Mouse (Mus musculus): Measurements from ENCODE around the gene Nfkb1. TPM values are rescaled to one million over a fixed set of nuclear protein-coding genes. Genes with fewer than 3 reads are reported as not detected.

The Nfkb1 gene
- polyA plus RNA-seq, 1 experiment from 2014 or later, result 25.4 TPM

DNA sequence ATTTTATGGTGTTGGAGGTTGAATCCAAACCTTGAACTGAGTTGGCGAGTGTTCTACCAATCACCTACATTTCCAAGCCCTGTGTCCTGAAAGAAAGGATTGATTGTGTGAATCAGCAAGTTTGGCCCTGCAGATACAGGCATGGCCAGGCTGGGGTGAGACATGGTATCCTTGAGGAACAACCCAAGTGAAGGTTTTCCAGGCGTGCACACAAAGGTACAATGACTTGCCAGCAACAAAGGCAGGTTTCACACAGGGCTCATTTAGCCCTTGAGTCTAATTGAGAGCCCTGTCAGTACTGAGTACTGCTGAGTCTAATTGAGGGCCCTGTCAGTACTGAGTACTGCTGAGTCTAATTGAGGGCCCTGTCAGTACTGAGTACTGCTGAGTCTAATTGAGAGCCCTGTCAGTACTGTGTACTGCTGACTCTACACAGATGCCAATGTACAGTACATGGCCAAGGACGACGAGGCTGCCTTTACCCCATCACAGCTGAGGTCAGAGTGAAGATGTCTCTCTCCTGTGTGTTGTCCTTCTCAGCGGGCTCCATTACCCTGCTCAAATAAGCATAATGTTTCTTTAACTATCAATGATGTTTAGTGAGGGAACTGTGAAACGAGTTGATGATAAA is 11.0 kb downstream of the Nfkb1 start:
- Histone ChIP-seq H3K27me3 (replicated peaks; ENCODE audit: control insufficient read depth, insufficient read depth, low read length) (no peaks in the 10 kb centered on the region), H3K9ac (ENCODE audit: low read depth, low read length) (no peak overlapping the region), H3K4me3 (ENCODE audit: low read depth, low read length) (no peak overlapping the region), H3K27ac (replicated peaks; ENCODE audit: low read depth, low read length) (no peak overlapping the region), H3K4me1 (ENCODE audit: control insufficient read depth, insufficient read depth, low read length) (peaks cover 25% of the 10 kb centered on the region), H3K9me3 (ENCODE audit: control insufficient read depth, low read length) (no peaks in the 10 kb centered on the region), H3K36me3 (ENCODE audit: control insufficient read depth, insufficient read depth, low read length) (no peaks in the 10 kb centered on the region), H3K4me2 (ENCODE audit: low read depth, low read length) (no peak overlapping the region)
- ATAC-seq (ENCODE audit: low read depth), result no peak
- DNase-seq (ENCODE audit: low spot score), result no peak
- 73% methylated on average over 6 of the region's 6 CpGs for WGBS

DNA sequence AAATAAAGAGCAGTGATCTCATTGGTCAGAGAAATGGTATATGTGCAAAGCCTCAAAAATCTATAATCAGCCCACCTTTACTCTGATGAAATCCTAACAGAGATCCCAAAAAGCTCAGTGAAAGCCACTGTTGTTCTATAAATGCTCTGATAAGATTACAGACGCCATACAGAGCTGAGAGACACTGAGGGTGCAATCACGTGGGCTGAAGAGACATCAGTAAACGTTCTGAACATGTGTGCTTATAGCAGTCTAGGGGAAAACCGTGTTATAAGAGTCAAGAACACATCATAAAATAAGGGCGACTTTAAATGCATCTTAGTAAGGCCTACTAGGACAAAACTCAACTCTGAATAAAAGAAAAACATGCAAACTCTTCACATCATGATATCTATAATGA is 14.3 kb downstream of the Nfkb1 start:
- 83% methylated on average over 5 of the region's 5 CpGs for WGBS
- no peak for DNase-seq (ENCODE audit: low spot score)
- Histone ChIP-seq H3K4me2 (ENCODE audit: low read depth, low read length) (no peak overlapping the region), H3K9ac (ENCODE audit: low read depth, low read length) (no peak overlapping the region), H3K4me1 (ENCODE audit: control insufficient read depth, insufficient read depth, low read length) (peaks cover 38% of the 10 kb centered on the region), H3K9me3 (ENCODE audit: control insufficient read depth, low read length) (no peaks in the 10 kb centered on the region), H3K4me3 (ENCODE audit: low read depth, low read length) (no peak overlapping the region), H3K27me3 (replicated peaks; ENCODE audit: control insufficient read depth, insufficient read depth, low read length) (no peaks in the 10 kb centered on the region), H3K27ac (replicated peaks; ENCODE audit: low read depth, low read length) (no peak overlapping the region), H3K36me3 (ENCODE audit: control insufficient read depth, insufficient read depth, low read length) (no peaks in the 10 kb centered on the region)
- no peak for ATAC-seq (ENCODE audit: low read depth)

DNA sequence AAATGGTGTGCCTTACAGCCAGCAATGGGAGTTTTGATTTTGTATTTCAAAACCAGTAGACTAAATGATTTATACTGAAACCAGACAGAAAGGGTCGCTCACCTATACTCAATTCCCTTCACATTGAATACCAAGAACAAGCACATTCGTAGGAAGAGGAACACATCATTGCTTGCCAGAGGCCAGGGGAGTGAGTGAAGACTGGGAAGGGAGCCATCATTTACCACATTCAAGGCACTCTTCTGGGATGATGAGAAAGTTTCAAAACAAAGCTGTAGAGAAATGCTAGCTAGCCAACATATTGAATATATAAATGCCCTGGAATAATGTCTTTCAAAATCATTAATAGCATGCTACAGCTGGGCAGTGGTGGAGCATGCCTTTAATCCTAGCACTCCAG is 15.0 kb downstream of the Nfkb1 start:
- WGBS, result 47% methylated on average over 2 of the region's 2 CpGs
- Histone ChIP-seq H3K4me1 (ENCODE audit: control insufficient read depth, insufficient read depth, low read length) (peaks cover 35% of the 10 kb centered on the region), H3K4me3 (ENCODE audit: low read depth, low read length) (no peak overlapping the region), H3K27ac (replicated peaks; ENCODE audit: low read depth, low read length) (no peak overlapping the region), H3K9me3 (ENCODE audit: control insufficient read depth, low read length) (no peaks in the 10 kb centered on the region), H3K4me2 (ENCODE audit: low read depth, low read length) (no peak overlapping the region), H3K36me3 (ENCODE audit: control insufficient read depth, insufficient read depth, low read length) (no peaks in the 10 kb centered on the region), H3K27me3 (replicated peaks; ENCODE audit: control insufficient read depth, insufficient read depth, low read length) (no peaks in the 10 kb centered on the region), H3K9ac (ENCODE audit: low read depth, low read length) (no peak overlapping the region)
- DNase-seq (ENCODE audit: low spot score), result peak; percentile 37
- no peak for ATAC-seq (ENCODE audit: low read depth)

DNA sequence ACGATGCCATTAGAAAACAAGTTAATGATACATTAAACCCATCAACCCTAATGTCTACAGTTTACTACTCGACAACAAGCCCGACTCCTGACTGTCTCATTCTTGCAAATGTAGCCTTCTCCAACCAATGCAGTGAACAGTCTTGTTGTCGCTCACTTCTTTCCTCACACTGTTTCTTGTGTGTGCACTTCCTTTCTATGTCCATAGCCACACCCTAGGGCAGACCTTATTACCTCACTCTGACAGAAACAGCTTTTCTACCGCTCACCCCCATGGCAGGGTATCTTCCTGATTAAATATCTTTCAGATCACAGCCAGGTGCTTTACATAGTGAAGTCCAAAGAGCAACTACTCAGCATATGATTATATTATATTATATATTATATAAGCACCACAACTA is 15.9 kb downstream of the Nfkb1 start:
- H3K9ac ChIP-seq (ENCODE audit: low read depth, low read length), result no peak overlapping the region
- ATAC-seq (ENCODE audit: low read depth) (no peak), DNase-seq (ENCODE audit: low spot score) (no peak)
- H3K36me3 ChIP-seq (ENCODE audit: control insufficient read depth, insufficient read depth, low read length), result no peaks in the 10 kb centered on the region
- no peak overlapping the region for H3K4me2 ChIP-seq (ENCODE audit: low read depth, low read length)
- no peaks in the 10 kb centered on the region for H3K9me3 ChIP-seq (ENCODE audit: control insufficient read depth, low read length)
- no peak overlapping the region for H3K27ac ChIP-seq (replicated peaks; ENCODE audit: low read depth, low read length)
- WGBS, result 77% methylated on average over 5 of the region's 5 CpGs
- no peaks in the 10 kb centered on the region for H3K27me3 ChIP-seq (replicated peaks; ENCODE audit: control insufficient read depth, insufficient read depth, low read length)
- peaks cover 38% of the 10 kb centered on the region for H3K4me1 ChIP-seq (ENCODE audit: control insufficient read depth, insufficient read depth, low read length)
- H3K4me3 ChIP-seq (ENCODE audit: low read depth, low read length), result no peak overlapping the region

DNA sequence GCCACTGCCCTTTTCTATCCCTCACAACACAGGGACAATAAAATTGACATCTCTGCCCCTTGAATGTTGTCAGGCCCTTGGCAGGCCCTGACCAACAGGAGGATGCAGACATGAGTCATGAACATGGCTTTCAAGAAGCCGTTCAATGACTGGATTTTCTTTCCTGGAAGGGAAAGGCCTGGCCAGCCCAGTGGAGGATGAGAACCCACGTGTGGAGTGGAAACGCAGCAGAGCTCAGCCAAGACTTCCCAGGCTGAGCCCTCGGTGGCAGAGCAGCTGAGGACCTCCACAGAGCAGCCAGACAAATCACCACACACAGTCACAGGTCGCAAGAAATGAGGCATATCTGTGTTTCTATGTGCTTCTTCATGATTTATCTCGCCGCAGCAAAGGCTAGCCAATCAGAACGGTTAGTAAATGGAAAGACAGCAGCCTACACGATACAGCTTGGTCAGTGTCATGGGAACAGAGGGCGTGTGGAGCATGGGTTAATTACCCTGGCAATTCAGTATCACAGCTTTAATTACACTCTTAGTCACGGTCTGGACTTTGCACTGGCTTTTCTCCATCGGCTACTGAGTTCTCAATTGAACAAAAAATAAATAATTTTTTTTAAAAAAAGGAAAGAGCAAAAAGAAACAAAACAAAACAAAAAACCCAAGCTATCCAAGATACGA is 16.5 kb downstream of the Nfkb1 start:
- DNase-seq (ENCODE audit: low spot score) (no peak), ATAC-seq (ENCODE audit: low read depth) (no peak)
- Histone ChIP-seq H3K4me3 (ENCODE audit: low read depth, low read length) (no peak overlapping the region), H3K36me3 (ENCODE audit: control insufficient read depth, insufficient read depth, low read length) (no peaks in the 10 kb centered on the region), H3K4me2 (ENCODE audit: low read depth, low read length) (no peak overlapping the region), H3K9ac (ENCODE audit: low read depth, low read length) (no peak overlapping the region), H3K27ac (replicated peaks; ENCODE audit: low read depth, low read length) (no peak overlapping the region), H3K4me1 (ENCODE audit: control insufficient read depth, insufficient read depth, low read length) (peaks cover 38% of the 10 kb centered on the region), H3K9me3 (ENCODE audit: control insufficient read depth, low read length) (no peaks in the 10 kb centered on the region), H3K27me3 (replicated peaks; ENCODE audit: control insufficient read depth, insufficient read depth, low read length) (no peaks in the 10 kb centered on the region)
- 60% methylated on average over 13 of the region's 13 CpGs for WGBS

DNA sequence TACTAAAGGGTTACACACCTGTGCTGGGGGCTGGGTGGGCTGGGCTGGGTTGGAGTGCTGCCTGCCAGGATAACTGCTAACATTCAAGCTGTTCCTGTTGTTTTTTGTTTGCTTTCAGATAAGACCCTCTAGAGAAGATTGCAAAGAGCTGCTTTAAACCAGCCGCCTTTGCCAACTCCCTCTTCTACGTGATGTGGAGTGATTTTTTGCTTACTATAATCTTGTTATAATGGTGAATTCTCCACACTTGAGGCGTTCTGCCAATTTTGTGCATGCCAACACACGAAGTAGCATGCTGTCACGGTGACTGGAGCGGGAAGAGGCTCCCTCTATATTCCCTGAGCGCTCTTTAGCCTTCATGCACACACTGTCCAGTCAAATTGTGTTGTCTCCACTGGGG is 17.7 kb downstream of the Nfkb1 start:
- H3K4me2 ChIP-seq (ENCODE audit: low read depth, low read length), result peak overlapping the region; percentile 13; the same call in 1 of the 2 replicates
- H3K27me3 ChIP-seq (replicated peaks; ENCODE audit: control insufficient read depth, insufficient read depth, low read length), result no peaks in the 10 kb centered on the region
- peak overlapping the region; percentile 19; the same call in 1 of the 2 replicates for H3K27ac ChIP-seq (replicated peaks; ENCODE audit: low read depth, low read length)
- peak; percentile 89 for DNase-seq (ENCODE audit: low spot score)
- peaks cover 38% of the 10 kb centered on the region for H3K4me1 ChIP-seq (ENCODE audit: control insufficient read depth, insufficient read depth, low read length)
- ATAC-seq (ENCODE audit: low read depth), result peak; percentile 58
- H3K4me3 ChIP-seq (ENCODE audit: low read depth, low read length), result no peak overlapping the region
- H3K36me3 ChIP-seq (ENCODE audit: control insufficient read depth, insufficient read depth, low read length), result no peaks in the 10 kb centered on the region
- no peak overlapping the region for H3K9ac ChIP-seq (ENCODE audit: low read depth, low read length)
- no peaks in the 10 kb centered on the region for H3K9me3 ChIP-seq (ENCODE audit: control insufficient read depth, low read length)
- WGBS, result 40% methylated on average over 7 of the region's 7 CpGs

DNA sequence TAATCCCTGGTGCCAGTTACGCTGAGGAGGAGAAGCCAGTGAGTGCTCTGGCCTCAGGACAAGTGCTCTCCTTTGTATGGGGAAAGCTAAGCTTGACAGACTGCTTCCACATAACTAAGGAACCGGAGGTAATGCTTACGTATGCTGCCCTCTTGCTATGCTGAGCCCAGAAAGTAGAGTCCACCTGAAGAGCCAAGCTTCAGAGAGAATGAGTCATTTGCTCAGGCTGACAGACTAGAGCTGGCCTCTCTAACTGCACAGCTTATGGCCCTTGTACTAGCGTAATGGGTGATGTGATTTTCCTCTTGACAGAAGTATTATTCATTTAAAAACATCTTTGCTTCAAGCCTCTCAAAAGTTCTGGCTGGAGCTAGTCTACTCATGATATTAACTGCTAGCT is 18.3 kb downstream of the Nfkb1 start:
- Histone ChIP-seq H3K4me2 (ENCODE audit: low read depth, low read length) (no peak overlapping the region), H3K36me3 (ENCODE audit: control insufficient read depth, insufficient read depth, low read length) (no peaks in the 10 kb centered on the region), H3K4me3 (ENCODE audit: low read depth, low read length) (no peak overlapping the region), H3K4me1 (ENCODE audit: control insufficient read depth, insufficient read depth, low read length) (peaks cover 38% of the 10 kb centered on the region), H3K9ac (ENCODE audit: low read depth, low read length) (no peak overlapping the region), H3K27me3 (replicated peaks; ENCODE audit: control insufficient read depth, insufficient read depth, low read length) (no peaks in the 10 kb centered on the region), H3K9me3 (ENCODE audit: control insufficient read depth, low read length) (no peaks in the 10 kb centered on the region), H3K27ac (replicated peaks; ENCODE audit: low read depth, low read length) (no peak overlapping the region; the same call in 1 of the 2 replicates)
- ATAC-seq (ENCODE audit: low read depth) (no peak), DNase-seq (ENCODE audit: low spot score) (no peak)
- WGBS, result 79% methylated on average over 4 of the region's 4 CpGs

DNA sequence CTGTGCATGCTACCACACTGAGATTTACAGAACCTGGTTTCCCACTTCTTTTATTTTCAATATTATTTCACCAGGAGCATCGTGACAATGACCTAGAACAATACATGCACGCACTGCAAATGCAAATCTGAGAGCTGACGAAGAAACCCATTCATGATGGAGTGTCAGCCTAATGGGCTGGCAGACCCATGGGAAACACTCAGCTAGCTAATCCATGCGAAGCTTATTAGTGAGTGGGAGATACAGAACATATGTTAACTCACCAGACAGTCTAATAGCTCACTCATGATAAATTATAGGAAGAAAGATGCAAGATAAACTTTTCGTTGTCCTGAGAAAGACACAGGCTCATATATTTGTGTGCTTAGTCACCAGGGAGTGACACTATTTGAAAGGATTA is 19.2 kb downstream of the Nfkb1 start:
- Histone ChIP-seq H3K4me2 (ENCODE audit: low read depth, low read length) (no peak overlapping the region), H3K27me3 (replicated peaks; ENCODE audit: control insufficient read depth, insufficient read depth, low read length) (no peaks in the 10 kb centered on the region), H3K9ac (ENCODE audit: low read depth, low read length) (no peak overlapping the region), H3K36me3 (ENCODE audit: control insufficient read depth, insufficient read depth, low read length) (peaks cover 6% of the 10 kb centered on the region), H3K27ac (replicated peaks; ENCODE audit: low read depth, low read length) (no peak overlapping the region), H3K4me1 (ENCODE audit: control insufficient read depth, insufficient read depth, low read length) (peaks cover 38% of the 10 kb centered on the region), H3K4me3 (ENCODE audit: low read depth, low read length) (no peak overlapping the region), H3K9me3 (ENCODE audit: control insufficient read depth, low read length) (no peaks in the 10 kb centered on the region)
- no peak for ATAC-seq (ENCODE audit: low read depth)
- WGBS, result 72% methylated on average over 5 of the region's 5 CpGs
- no peak for DNase-seq (ENCODE audit: low spot score)

DNA sequence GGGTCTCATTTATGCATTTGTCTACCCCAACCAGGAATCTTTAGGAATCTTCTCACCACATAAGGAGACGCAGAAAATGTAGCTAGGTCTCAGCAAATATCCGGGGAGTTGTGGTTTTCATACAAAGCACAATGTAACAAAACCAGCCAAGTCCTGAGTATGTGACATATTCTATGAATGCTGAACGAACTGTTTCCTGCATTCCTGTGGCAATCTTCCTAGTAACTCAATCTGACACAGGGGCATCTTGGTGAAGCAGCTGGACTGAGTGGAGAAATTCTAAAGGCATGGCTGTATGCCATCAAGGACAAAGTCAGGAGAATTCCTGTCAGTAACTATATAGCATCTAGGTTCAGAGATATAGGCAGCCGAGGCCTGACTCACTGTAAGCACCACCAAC is 20.5 kb downstream of the Nfkb1 start:
- peak; percentile 47; the same call in 1 of the 2 replicates for ATAC-seq (ENCODE audit: low read depth)
- DNase-seq (ENCODE audit: low spot score), result peak; percentile 85

More for the DNA sequence above, 20.5 kb downstream of the Nfkb1 start:
- H3K27ac ChIP-seq (replicated peaks; ENCODE audit: low read depth, low read length), result peak overlapping the region; percentile 46
- no peak overlapping the region for H3K4me2 ChIP-seq (ENCODE audit: low read depth, low read length)
- whole genome bisulfite sequencing, result 36% methylated on average over 4 of the region's 4 CpGs
- H3K9me3 ChIP-seq (ENCODE audit: control insufficient read depth, low read length), result no peaks in the 10 kb centered on the region
- H3K4me3 ChIP-seq (ENCODE audit: low read depth, low read length), result no peak overlapping the region
- H3K27me3 ChIP-seq (replicated peaks; ENCODE audit: control insufficient read depth, insufficient read depth, low read length), result no peaks in the 10 kb centered on the region
- no peak overlapping the region for H3K9ac ChIP-seq (ENCODE audit: low read depth, low read length)
- H3K36me3 ChIP-seq (ENCODE audit: control insufficient read depth, insufficient read depth, low read length), result peaks cover 15% of the 10 kb centered on the region
- peaks cover 32% of the 10 kb centered on the region for H3K4me1 ChIP-seq (ENCODE audit: control insufficient read depth, insufficient read depth, low read length)
